Mouse (Mus musculus): ENCODE measurements around the gene Mt2. TPM values are rescaled to one million over a fixed set of nuclear protein-coding genes. Genes with fewer than 3 reads are reported as not detected.

Mt2 gene
- total and polyA plus RNA-seq, 2 experiments from 2014 or later, result 110 to 202 TPM

- H3K4me3 ChIP-seq (ENCODE audit: low read length), result peak overlapping the region; percentile 49
- no peak for DNase-seq (ENCODE audit: low spot score)
- H3K27me3 ChIP-seq (ENCODE audit: insufficient read depth, low read length), result peaks cover 17% of the 10 kb centered on the region
- no peak for ATAC-seq
- no peak for TF ChIP-seq CTCF (IDR thresholded peaks at IDR 0.05; ENCODE audit: low read depth)
- no peaks in the 10 kb centered on the region for H3K36me3 ChIP-seq (ENCODE audit: insufficient read depth, low read length)
- 3% methylated on average over 25 of the region's 25 CpGs for WGBS
- H3K9ac ChIP-seq (replicated peaks; ENCODE audit: low read length), result peak overlapping the region; percentile 61
- H3K4me2 ChIP-seq (ENCODE audit: low read depth, low read length), result peak overlapping the region; percentile 86
- H3K4me1 ChIP-seq (ENCODE audit: insufficient read depth, low read length), result peaks cover 5% of the 10 kb centered on the region; the same call in 1 of the 2 replicates
- peak overlapping the region; percentile 72 for H3K27ac ChIP-seq
- no peaks in the 10 kb centered on the region for H3K9me3 ChIP-seq (ENCODE audit: low read length)
These were observed 7.5 kb downstream of the Mt2 start for GRCm38 (mm10) chr8:94179713-94180560.

GRCm38 (mm10) chr8:94180561-94180908 lies 8.1 kb downstream of the Mt2 start:
- DNase-seq (ENCODE audit: low spot score) (no peak), ATAC-seq (no peak)
- no peaks in the 10 kb centered on the region for H3K9me3 ChIP-seq (ENCODE audit: low read length)
- H3K36me3 ChIP-seq (ENCODE audit: insufficient read depth, low read length), result no peaks in the 10 kb centered on the region
- H3K4me2 ChIP-seq (ENCODE audit: low read depth, low read length), result peak overlapping the region; percentile 86
- H3K4me3 ChIP-seq (ENCODE audit: low read length), result peak overlapping the region; percentile 49
- H3K27me3 ChIP-seq (ENCODE audit: insufficient read depth, low read length), result peaks cover 16% of the 10 kb centered on the region
- H3K9ac ChIP-seq (replicated peaks; ENCODE audit: low read length), result no peak overlapping the region; the same call in 1 of the 2 replicates
- H3K27ac ChIP-seq, result no peak overlapping the region
- WGBS, result 85% methylated on average over 1 of the region's 1 CpGs
- peaks cover 5% of the 10 kb centered on the region; the same call in 1 of the 2 replicates for H3K4me1 ChIP-seq (ENCODE audit: insufficient read depth, low read length)
- TF ChIP-seq CTCF (IDR thresholded peaks at IDR 0.05; ENCODE audit: low read depth), result no peak

GRCm38 (mm10) chr8:94182055-94182929 lies 9.8 kb downstream of the Mt2 start:
- peak overlapping the region; percentile 50; the same call in 1 of the 2 replicates for H3K4me2 ChIP-seq (ENCODE audit: low read depth, low read length)
- H3K4me3 ChIP-seq (ENCODE audit: low read length), result peak overlapping the region; percentile 18; the same call in 1 of the 2 replicates
- peaks cover 16% of the 10 kb centered on the region for H3K27me3 ChIP-seq (ENCODE audit: insufficient read depth, low read length)
- no peaks in the 10 kb centered on the region for H3K36me3 ChIP-seq (ENCODE audit: insufficient read depth, low read length)
- no peaks in the 10 kb centered on the region for H3K9me3 ChIP-seq (ENCODE audit: low read length)
- no peak overlapping the region for H3K27ac ChIP-seq
- 76% methylated on average over 13 of the region's 13 CpGs for WGBS
- TF ChIP-seq CTCF (IDR thresholded peaks at IDR 0.05; ENCODE audit: low read depth), result no peak
- no peak overlapping the region for H3K9ac ChIP-seq (replicated peaks; ENCODE audit: low read length)
- ATAC-seq (no peak), DNase-seq (ENCODE audit: low spot score) (no peak)
- H3K4me1 ChIP-seq (ENCODE audit: insufficient read depth, low read length), result peaks cover 5% of the 10 kb centered on the region; the same call in 1 of the 2 replicates

DNA sequence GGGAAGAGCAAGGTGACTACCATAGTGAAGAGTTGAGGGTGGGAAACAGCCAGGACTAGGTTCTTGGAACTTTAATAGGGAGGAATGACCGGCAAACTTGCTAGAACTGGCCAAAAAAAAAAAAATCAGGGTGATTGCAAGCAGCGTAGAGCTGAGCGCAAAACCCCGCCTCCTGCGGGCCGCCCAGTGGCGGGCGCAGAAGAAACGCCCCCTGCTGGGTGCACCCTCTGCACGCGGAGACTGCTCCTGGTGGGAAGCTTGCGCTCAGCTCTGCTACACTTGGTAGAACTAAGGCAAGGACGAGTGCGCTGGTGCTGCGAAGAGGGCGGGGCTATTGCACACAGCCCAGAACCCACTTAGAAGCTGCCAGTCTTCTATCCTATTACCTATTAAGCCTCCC lies 10.7 kb downstream of the Mt2 start:
- Histone ChIP-seq H3K4me1 (ENCODE audit: insufficient read depth, low read length) (peaks cover 5% of the 10 kb centered on the region; the same call in 1 of the 2 replicates), H3K4me3 (ENCODE audit: low read length) (peak overlapping the region; percentile 18), H3K9me3 (ENCODE audit: low read length) (no peaks in the 10 kb centered on the region), H3K27me3 (ENCODE audit: insufficient read depth, low read length) (peaks cover 16% of the 10 kb centered on the region), H3K9ac (replicated peaks; ENCODE audit: low read length) (no peak overlapping the region), H3K27ac (no peak overlapping the region), H3K36me3 (ENCODE audit: insufficient read depth, low read length) (no peaks in the 10 kb centered on the region), H3K4me2 (ENCODE audit: low read depth, low read length) (peak overlapping the region; percentile 50)
- DNase-seq (ENCODE audit: low spot score), result peak; percentile 77
- TF ChIP-seq CTCF (IDR thresholded peaks at IDR 0.05; ENCODE audit: low read depth), result peak; percentile 60
- ATAC-seq, result peak; percentile 60
- WGBS, result under 1% methylated on average over 15 of the region's 16 CpGs

GRCm38 (mm10) chr8:94184357-94184843 lies 11.9 kb downstream of the Mt2 start:
- no peaks in the 10 kb centered on the region for H3K9me3 ChIP-seq (ENCODE audit: low read length)
- H3K27me3 ChIP-seq (ENCODE audit: insufficient read depth, low read length), result peaks cover 16% of the 10 kb centered on the region
- no peak overlapping the region for H3K27ac ChIP-seq
- H3K4me3 ChIP-seq (ENCODE audit: low read length), result no peak overlapping the region
- ATAC-seq, result no peak
- no peak for TF ChIP-seq CTCF (IDR thresholded peaks at IDR 0.05; ENCODE audit: low read depth)
- no peak for DNase-seq (ENCODE audit: low spot score)
- no peak overlapping the region for H3K9ac ChIP-seq (replicated peaks; ENCODE audit: low read length)
- no peak overlapping the region for H3K4me2 ChIP-seq (ENCODE audit: low read depth, low read length)
- H3K4me1 ChIP-seq (ENCODE audit: insufficient read depth, low read length), result peaks cover 5% of the 10 kb centered on the region; the same call in 1 of the 2 replicates
- no peaks in the 10 kb centered on the region for H3K36me3 ChIP-seq (ENCODE audit: insufficient read depth, low read length)
- 42% methylated on average over 12 of the region's 12 CpGs for WGBS

DNA sequence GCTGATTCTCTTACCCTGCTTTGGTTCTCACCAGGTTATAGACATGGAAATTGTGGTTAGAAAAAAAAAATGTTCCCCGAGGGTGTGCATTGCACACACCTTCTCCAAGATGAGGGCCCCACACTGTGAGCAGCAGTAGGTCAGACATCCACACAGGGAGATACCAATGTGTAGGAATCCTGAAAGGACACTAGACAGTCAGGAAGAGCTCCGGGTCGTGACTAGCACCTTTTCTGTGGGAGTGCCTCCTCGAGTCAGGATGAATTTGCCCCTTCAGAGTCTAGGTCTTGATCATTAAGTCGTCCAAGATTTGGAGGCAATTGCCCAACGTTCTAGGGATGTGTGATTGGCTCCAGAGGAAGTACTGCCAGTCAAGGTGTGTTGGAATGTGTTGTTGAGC lies 13.3 kb downstream of the Mt2 start:
- no peaks in the 10 kb centered on the region for H3K9me3 ChIP-seq (ENCODE audit: low read length)
- peaks cover 5% of the 10 kb centered on the region; the same call in 1 of the 2 replicates for H3K4me1 ChIP-seq (ENCODE audit: insufficient read depth, low read length)
- no peak overlapping the region for H3K9ac ChIP-seq (replicated peaks; ENCODE audit: low read length)
- ATAC-seq, result no peak
- no peaks in the 10 kb centered on the region for H3K36me3 ChIP-seq (ENCODE audit: insufficient read depth, low read length)
- WGBS, result 71% methylated on average over 6 of the region's 6 CpGs
- no peak overlapping the region for H3K4me2 ChIP-seq (ENCODE audit: low read depth, low read length)
- H3K27me3 ChIP-seq (ENCODE audit: insufficient read depth, low read length), result peaks cover 12% of the 10 kb centered on the region; the same call in 1 of the 2 replicates
- no peak for DNase-seq (ENCODE audit: low spot score)
- TF ChIP-seq CTCF (IDR thresholded peaks at IDR 0.05; ENCODE audit: low read depth), result no peak
- no peak overlapping the region for H3K27ac ChIP-seq
- H3K4me3 ChIP-seq (ENCODE audit: low read length), result no peak overlapping the region
